Mouse (Mus musculus) thymus, adult 18-20 months (tissue): ENCODE data around the gene Suclg2.
A peak's percentile ranks its signal among the peaks of the same experiment; 100 is the strongest.

Experiments used
- DNase-seq, 2 experiments: peaks; one replicate each; pipeline ENCODE4 v3.0.0; 2022; ENCODE audit warnings: mixed read lengths in 2 of 2

The Suclg2 gene

DNA sequence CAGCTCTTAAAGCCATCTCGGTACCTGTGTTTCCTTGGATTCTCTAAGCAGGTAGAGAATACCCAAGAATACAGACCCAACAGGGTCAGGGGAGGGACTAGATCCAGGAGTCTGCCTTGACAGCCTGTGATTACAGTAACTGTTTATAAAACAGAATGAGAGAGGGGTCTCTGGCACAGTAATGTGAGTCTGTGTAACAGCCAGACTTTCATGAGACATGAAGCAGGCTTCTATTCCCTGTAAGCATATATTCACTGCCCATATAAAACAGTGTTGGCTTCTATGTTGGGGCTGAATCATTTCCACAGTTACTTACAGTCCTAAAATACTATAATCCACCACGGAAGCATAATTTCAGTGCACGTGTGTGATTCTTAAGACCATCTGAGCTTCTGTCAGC is 19.3 kb downstream of the Suclg2 start:
- DNase-seq: no peak

DNA sequence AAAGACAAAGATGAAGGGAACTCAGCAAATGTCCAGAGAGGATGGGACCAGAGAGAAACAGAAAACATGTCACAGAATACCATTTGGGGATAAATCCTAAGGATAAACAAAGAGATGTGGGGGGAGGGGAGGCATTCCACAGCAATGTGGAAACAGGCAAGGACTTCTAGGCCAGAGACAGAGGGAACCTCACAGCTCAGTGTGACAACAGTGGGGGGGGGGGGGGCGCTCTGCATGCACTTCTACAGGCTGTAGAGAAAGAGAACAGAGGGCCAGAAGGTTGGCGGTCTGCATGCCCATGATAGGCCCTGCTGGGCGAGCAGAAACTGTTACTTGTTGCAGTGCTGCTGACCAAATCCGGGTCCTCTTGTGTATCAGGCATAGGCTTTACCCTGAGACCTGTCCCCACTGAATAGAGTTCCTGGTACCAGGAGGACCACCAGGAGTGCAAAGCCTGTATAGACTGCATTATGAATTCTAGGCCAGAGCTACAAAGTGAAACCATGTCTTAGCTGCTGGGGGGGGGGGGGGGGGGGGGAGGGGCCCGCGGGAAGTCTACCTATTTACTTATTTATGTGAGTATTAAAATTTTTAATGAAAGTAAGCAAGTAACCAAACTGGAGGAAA is 20.0 kb downstream of the Suclg2 start:
- DNase-seq: no peak

DNA sequence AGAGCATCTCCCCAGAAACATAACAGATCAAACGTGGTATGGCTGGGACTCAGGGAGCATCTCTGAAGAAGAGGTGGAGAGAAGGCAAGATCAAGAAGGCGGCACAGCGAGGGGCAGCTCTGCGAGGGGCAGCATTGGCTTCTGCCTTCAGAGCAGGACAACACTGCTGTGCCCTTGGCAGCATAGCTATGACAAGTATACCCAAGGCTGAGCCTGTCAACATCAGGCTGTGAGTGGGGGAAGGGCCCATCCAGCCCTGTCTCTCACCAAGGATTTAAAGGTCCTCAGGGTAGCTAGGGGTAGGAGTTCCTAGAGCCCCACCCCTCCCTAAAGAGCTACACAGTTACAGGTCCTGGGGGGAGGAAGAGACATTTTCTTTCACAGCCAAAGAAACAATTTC is 23.7 kb downstream of the Suclg2 start:
- DNase-seq: no peak

DNA sequence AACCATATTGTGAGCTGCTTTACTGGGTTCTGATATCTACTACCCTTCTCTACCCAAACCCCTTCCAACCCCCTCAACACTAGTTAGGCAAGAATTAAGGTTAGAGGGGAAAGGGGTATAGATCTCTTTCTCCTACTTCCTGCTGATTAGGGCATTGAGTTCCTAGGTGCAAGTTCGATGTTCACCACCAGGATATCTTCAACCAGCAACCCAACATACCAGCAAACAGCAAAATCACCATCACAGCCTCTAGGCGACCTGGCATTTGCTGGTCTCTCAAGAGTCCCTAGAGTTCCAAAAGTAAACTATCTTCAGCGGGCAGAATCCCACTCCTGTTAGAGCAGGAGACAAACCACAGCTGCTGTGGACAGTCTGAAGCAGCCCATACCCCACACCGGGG is 33.4 kb downstream of the Suclg2 start:
- DNase-seq: no peak

DNA sequence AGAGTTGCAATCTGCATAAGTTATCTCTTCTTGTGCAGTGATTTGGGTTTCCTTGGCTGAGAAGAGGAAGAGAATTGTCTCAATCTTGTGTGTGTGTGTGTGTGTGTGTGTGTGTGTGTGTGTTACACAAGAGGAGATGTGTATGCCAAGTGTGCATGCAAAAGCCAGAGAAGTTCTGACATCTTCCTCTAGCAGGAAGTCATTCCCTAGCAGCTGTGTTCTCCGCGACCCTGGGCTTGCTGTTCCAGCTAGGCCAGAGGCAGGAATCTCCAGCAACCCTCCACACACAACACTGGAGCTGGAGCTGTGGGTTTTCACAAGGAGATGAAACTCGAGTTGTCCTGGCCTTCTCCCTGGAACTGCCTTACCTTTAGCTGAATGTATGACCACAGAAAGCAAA is 38.9 kb downstream of the Suclg2 start:
- no peak for DNase-seq

DNA sequence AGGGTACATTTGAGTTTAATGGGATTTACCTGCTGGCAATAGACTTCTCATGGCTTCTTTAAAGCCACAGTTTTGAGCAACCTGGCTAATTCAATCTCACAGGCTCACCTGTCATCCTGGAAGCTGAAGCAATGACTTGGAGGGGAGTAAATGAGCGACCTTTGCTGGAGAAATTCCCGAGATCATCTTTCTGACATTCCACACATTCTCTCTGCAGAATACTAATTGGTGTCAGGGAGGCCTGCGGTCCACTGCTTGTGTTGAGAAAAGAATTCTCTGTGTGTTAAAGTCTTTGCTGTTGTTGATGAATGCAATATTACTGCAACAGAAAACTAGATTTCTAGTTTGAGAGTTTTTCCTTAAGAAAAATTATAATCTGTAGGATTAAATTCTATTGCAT is 39.3 kb downstream of the Suclg2 start:
- DNase-seq: no peak

DNA sequence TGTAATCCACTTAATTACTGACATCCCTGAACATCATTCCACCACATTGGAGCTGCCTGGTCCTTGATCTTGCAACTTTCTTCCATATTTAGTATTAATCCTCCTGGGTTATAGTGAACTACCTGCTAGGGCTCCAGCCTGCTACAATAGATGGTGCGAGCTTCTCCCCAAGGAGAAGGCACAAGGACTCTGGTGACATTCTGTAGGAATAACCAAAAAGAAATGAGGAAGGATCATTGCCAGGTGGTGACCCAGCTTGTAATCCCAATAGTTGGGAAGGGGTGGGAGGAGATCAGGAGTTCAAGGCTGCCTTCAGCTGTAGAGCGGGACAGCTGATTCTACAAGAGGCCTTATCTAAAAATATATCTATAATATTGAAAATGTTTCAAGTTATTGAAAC is 41.6 kb downstream of the Suclg2 start:
- DNase-seq: no peak

DNA sequence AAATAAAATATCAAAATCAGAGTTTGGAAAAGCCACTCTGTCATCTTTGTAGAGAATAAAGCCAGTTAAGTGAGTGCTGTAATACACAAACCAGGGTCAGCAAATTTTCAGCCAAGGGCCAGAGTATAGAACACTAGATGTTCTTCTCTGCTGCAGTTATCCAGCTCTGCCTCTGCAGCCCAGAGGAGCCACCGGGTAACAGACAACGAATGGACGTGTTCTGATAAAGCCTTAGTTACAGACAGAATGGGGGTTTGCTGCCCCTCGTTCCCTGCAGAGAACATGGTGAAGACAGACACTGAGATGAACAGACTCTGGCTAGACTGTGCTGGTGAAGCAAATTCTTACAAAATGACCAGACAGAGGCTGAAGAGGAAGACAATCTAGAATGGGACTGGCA is 42.2 kb downstream of the Suclg2 start:
- no peak for DNase-seq

DNA sequence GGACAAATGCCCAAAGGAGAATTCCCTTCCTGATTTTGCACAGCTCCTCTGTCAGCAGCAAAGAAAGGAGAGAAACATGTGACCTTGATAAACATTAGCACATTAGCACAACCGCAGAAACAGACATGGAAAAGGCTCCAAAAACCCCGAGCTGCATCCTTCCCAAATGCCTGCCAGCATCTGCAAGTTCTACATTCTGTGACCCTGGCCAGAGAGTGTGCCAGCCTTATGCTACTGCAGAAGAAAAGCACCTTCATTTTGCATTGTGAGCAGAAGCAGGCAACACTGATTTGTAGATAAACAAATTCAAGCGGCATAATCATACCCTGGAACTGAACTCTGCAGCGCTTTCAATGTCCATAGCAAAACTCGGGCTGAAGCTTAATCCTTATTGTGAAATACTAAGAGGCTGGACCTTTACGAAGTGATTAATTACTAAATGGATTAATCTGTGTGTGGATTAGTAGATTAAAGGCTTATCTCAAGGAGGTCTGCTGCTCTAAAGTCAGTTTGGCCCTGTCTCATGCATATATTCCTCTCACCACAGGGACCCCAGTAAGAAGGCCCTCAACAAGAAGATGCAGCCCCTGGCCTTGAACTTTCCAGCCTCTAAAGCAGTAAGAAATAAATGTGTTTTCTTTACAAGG is 43.4 kb downstream of the Suclg2 start:
- DNase-seq: no peak

DNA sequence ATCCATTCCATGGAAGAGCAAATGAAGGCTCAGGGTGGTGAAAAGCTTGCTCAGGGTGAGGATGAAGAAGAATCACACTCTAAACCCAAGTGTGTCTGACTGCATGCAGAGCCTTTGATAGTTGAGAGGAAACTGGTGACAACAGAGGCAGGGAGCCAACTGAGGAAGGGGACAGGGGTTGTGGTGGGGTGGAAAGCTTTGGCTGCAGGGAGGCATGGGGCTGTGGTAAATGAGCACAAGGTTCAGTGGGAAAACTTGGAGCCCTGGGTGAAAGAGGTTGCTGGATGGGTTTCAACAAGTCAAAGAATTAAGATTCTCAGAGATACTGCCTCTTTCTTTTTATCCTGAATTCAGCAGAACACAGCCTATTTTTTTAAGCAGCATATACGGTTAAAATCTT is 43.9 kb downstream of the Suclg2 start:
- DNase-seq: no peak

DNA sequence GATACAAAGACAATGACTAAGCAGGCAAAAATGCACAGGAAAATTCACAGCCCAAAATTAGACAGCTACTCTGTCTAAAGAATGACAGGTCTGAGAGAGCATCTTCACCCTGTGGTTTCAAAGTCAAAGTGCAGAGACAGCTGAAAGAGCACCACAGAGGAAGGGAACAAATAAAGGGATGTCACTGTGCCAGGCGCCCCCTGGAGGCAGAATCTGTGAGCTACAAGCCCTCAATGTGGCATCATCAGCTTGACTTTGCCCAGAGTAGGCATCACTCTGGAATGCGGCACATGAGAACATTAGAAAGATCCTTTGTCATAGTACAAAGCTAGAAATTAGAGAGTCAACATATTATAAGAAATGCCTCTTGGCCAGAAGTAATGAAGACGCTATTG is 49.3 kb downstream of the Suclg2 start:
- DNase-seq: peak in 1 of 2 experiments; percentile 10

DNA sequence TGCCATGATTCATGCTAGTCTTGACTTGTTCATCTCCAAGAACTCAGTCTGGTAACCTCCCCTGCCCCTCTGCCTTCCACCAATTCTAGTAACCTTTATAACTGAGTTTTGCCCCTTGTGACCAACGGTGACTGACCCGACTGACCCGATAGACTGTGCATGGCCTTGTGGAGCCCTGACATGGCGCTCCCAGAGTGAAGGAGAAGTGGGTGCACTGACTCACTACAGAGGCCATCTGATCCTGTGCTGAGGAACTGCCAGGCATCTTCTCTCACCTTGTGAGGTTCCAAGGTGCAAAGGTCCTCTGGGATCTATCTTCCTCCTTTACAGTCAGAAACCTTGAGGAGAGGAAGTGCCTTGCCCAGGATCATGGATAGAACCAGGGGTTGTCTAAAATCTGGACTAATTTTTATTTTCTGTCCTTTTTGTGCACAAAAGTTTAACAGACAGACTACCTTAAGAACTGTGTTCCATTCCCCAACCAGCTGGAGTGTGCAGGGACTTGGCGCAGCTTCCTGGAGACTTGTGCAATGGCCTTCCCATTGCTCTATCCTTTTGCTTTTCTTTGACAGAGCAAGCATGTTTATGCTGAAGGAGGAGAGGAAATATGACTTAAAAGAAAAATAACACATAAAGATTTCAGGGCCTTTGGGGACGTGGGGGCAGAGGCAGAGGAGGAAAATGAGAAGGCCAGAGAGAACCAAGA is 49.8 kb downstream of the Suclg2 start:
- DNase-seq: no peak

DNA sequence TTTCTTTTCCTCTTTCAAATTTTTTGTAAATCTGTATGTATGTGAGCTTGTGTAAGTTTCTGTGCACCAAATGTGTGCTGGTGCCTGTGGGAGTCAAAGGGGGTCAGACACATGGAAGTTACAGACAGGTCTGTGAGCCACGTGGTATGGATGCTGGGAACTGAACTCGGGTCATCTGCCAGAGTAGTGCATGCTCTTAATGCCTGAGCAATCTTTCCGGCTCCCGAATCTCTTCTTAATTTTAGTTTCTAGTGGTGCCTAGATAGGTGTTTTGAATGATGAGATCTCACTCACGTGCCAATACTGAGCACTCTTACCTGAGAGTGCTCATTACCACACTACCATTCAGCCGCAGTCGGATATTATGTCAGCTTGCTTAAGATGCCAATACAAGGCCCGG is 60.9 kb downstream of the Suclg2 start:
- no peak for DNase-seq

DNA sequence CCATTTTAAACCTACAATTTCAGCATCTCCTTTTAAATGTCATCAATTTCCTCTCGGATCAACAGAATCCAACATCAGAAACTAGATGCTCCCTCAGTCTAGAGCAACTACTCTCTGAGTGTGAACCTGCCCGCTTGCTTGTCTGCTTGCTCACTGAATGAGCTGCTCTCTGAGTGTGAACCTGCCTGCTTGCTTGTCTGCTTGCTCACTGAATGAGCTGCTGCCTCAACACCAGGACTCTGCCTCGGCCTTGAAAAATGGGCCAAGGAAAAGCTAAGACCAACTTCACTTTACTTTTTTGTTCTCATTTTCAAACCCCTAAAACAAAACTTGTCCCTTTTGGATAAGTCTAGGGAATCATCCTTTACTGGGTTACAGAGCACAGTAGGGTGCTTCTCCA is 64.9 kb downstream of the Suclg2 start:
- no peak for DNase-seq

DNA sequence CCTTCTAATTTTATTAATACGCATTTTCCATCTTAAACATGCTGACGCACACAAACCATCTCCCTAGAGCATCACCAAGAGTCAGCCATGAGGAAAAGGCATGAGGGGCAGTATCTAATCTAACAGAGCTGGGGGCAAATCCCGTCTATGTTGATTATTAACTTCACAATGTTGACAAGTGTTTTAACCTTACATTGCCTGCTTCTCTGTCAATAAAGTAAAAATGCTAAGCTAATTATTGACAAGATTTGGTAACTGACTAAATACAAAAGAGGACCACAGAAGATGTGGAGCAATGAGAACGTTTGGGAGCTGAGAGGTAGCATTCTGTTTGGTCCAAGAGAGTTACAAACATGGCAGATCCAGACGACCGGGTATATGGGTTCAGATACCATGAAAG is 65.8 kb downstream of the Suclg2 start:
- no peak for DNase-seq

DNA sequence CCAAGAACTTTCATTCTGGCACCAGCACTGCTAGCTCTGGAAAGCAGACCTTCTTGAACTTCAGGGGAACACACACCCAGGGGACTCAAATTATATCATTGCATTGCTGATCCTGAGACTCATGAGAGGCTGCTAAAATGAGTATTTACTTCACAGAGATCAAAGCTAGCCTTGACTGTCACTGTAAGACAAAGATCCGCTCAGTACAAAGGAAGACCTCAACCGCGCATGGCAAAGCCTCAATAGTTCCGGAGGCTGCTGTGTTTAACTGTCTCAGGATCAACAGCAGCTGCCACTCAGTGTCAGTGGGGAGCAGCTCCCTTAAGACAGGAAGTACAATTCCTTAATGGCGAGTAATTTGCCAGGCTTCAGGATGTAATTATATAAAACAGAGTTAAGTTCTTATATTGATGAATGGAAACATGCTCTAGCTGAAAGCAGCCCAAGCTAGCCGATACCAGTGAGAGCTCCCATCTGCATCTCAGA is 67.2 kb downstream of the Suclg2 start:
- DNase-seq: no peak

DNA sequence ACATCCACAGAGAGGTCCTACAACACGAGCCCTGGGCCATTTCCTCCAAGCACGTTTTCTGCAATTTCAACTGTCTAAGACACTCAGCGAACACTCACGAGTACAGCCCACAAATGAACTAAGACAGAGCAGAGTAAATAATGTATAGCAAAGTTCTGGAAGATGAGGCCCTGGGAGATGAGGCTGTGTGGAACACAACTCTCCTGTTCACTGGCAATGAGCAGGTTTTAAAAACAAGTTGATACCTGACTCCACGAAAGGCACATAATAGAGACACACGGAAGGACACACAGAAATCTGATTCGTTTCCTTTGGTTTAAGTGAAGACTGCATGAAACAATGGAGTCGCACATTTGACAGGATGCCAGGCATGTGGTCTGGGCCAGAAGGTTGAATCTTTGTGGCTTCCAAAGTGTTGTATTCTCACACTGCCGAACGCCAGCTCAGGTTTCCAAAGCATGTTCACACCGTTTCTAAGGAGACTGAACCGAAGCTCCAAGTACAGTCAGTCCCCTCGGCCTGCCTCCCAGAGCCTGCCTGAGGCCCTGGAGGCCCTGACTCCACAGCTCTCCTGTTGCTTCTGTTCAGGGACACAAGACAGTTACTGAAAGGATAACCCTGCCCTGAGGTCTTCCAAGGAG is 68.4 kb downstream of the Suclg2 start:
- DNase-seq: no peak

DNA sequence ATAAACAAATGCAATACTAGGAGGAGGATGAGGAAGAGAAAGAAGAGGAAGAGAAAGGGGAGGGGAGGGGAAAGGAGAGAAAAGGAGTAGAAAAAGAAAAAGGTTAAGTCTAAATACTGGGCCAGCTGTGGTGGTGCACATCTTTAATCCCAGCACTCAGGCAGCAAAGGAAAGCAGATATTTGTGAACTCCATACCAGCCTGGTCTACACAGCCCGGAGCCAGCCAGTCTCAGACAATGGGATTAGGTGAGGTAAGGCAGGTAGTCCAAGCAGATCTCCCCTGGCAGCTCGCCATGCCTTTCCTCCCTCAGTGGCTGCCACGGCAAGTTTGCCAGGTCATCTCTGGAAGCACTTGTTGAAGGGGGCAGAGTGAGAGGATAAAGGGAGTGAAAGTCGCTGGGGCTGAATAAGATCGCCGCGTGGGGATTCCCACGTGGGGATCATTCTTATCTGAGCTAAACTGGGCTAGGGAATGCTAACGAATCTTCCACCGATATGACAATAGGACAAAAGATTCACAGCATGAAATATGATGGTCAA is 69.4 kb downstream of the Suclg2 start:
- DNase-seq: no peak

DNA sequence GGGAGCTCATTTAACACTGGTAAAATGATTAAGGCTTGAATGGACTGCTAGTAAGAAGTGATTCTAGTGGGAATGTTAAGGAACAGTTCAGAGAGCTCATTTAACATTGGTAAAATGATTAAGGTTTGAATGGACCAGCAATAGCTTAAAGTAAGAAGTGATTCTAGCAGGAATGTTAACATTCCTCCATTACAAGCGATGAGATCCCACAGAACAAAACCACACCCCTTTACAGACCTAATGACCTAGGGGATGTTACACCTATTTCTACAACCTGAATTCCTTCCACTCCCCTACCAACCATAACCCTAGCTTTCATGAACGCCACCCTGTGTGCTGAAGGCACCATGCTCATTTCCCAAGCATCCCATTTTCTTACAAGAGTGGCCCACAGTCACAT is 81.2 kb downstream of the Suclg2 start:
- no peak for DNase-seq

DNA sequence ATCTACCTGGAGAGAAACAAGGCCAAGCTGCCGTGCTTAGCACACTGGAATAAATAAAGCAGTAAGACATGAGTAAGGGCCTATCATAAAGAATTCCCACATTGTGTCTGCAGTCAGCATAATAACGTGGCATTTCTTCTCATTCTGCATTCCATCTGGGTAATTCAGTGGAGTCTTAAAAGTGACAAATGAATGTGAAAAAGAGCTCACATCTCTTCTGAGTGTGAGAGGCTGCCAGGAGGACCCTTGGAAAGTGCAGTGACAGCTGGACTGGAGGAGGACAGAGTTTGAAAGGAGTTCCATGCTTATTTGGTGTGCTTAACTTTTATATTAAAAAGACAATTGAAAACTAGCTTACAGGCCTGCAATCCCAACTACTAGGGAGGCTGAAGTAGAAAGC is 83.2 kb downstream of the Suclg2 start:
- no peak for DNase-seq

DNA sequence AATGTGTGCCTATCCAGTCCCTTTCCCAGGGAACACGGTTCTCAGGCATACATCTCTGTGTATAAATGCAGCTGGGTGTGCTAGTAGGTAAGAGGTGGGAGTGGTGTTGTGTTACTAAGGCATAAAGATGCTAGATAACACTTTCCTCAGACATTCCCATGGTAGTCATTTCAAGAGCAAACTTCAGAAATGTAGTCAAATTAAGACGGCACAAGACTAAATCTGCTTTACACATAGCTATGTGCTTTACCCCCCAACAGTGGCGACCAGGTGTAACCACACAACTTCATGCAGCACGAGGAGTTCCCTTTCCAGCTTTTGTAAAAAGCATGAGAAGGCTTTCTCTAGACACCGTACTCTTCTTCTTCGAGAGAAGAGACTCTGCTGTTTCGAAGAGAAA is 89.5 kb downstream of the Suclg2 start:
- no peak for DNase-seq

DNA sequence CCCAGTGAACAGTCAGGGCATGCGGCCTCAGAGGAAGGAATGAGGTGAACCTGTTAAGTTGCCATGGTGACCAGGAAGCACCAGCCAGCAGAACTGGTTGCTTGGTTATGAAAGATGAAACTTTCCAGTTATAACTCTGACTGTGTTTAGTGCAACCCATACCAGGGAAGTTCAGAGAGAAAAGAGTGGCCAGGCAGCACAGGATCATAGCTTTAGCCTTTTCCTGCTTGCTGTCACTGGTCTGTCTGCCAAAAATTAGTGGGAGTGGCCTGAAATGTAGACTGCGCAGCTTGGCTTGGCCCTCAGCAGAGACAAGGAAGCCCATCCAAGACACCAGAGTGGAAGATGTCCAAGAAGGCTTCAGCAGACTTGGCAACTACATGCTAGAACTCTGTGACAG is 96.8 kb downstream of the Suclg2 start:
- DNase-seq: no peak

DNA sequence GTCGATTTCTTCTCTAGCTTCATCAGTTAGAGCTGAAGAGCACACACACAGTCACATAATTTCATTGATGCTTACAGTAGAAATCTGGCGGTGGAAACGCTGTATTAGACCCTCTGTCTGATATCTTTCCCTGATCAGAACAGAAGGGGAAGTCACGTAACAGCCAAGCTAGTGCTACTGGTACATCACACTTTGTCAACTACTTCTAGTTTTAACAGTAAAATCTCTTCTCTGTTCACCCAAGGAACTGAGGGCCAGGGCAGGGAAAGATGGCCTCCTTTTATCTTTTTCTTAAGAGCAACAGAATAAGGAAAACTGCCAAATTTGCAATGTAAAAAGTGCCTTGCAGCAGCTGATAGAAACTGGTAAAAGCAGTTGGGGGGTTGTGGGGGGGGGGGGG is 97.8 kb downstream of the Suclg2 start:
- no peak for DNase-seq

DNA sequence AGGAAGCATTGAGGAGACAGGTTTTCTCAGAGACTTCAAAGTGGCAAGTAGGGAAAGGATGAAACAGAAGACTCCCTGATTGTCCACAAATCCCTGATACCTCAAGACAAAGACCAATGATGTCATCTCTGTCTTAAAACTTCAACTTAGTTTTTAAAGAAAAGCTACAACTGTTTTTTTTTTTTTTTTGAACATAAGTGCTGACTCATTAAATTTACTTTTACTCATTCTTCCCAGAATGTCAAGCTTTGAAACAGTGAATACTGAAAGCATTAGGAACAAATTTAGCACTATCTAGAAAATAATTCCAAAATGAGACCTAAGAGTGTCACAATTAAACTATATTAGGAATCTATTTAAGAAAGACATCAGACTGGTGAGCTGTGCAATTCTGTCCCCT is 98.8 kb downstream of the Suclg2 start:
- no peak for DNase-seq
